15 mouse cellular contexts compared by ENCODE assay signal in the genomic region with DNA sequence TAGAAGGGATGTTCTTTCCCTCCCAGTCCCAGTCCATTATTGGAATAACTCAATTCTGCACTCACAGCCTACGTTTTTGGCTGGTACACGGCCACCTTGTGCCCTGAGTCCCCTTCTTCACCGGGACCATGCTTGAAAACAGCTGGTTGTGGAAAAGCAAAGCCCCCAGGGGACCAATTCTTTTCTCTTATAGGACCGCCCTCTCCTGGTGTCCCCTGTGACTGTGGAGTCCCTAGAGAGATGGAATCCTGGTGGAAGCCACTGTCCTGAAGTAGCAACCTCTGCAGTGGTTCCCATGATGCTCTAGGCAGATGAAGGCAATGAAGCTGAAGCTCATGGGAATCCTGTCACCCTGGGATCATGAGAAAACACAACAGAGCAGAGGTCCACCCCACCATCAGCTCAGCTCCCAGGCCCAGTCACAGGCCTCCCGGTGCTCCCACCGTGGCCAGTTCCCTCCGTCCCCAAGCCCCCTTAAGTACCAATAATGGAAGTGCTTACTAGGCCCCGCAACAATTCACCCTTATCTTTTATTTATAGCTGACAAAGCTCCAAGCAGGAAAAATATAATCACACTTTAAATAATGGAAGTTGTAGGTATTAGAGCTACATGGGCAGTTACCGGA.
"Had no signal": no experiment of that assay in that cellular context is flagged by ENCODE, and none has a peak within 500 bp of the region (broad histone marks: within the 10 kb centered on the region; RNA-seq: fewer than 3 reads in every experiment).

No protein-coding gene starts in this region.

- H3K27me3 ChIP-seq: limb, embryonic 15.5 days; liver, embryonic 12.5 days had no signal

- H3K4me2 ChIP-seq: limb, embryonic 15.5 days; liver, embryonic 12.5 days; lung, embryonic 14.5 days; midbrain, embryonic 11.5 days; midbrain, embryonic 15.5 days had no signal

- H3K36me3 ChIP-seq: limb, embryonic 15.5 days; liver, embryonic 12.5 days; midbrain, embryonic 15.5 days had no signal

- H3K4me1 ChIP-seq: limb, embryonic 15.5 days; midbrain, embryonic 15.5 days had no signal

- H3K9me3 ChIP-seq: limb, embryonic 15.5 days; liver, embryonic 12.5 days; midbrain, embryonic 15.5 days had no signal

- ATAC-seq: liver, embryonic 12.5 days; midbrain, embryonic 15.5 days had no signal

- H3K27ac ChIP-seq: kidney, postnatal 0 days; limb, embryonic 15.5 days; liver, embryonic 12.5 days; midbrain, embryonic 15.5 days; stomach, postnatal 0 days had no signal

- DNase-seq: kidney, adult 9 months; kidney, postnatal 36 days; layer of hippocampus, adult 9-11 months; layer of hippocampus, postnatal 36 days; lung, embryonic 14.5 days; lung, postnatal 10 days; lung, postnatal 4 days; right cerebral cortex, adult 18-20 months; thymus, postnatal 4 days had no signal

- H3K9ac ChIP-seq: limb, embryonic 15.5 days; liver, embryonic 12.5 days; lung, embryonic 14.5 days; midbrain, embryonic 15.5 days had no signal

- H3K4me3 ChIP-seq: limb, embryonic 15.5 days; liver, embryonic 12.5 days; midbrain, embryonic 15.5 days had no signal
